Mouse (Mus musculus): ENCODE results near the gene Snd1.

- TF ChIP-seq CTCF (IDR thresholded peaks at IDR 0.05; ENCODE audit: control insufficient read depth, insufficient read depth, low read length) (no peak), POLR2A (IDR thresholded peaks at IDR 0.05; ENCODE audit: borderline replicate concordance, control insufficient read depth, low read depth, low read length) (no peak)
Measured at GRCm38 (mm10) chr6:28514195-28514594, 39.3 kb downstream of the Snd1 start.
